Mouse (Mus musculus) retina, adult 2 months (tissue): Measurements from ENCODE around the gene Gm5415.
"Not testable (repeated sequence)": the region's sequence is repeated elsewhere in the genome, so short reads cannot be mapped to it uniquely, and the experiment has no call there.

Experiments
- DNase-seq: peaks from one replicate; pipeline ENCODE4 v3.0.0-alpha.2; 2012; ENCODE audit warnings: low read depth, low spot score

The Gm5415 gene

GRCm38 (mm10) chr1:32547194-32547593 lies at the start of gene Gm5415:
TSS of gene Gm5415 (minus strand) at chr1:32547294.
- DNase-seq, result not testable (repeated sequence)

- no peak for DNase-seq
Measured at GRCm38 (mm10) chr1:32568901-32569300, 21.8 kb upstream of the Gm5415 start.

GRCm38 (mm10) chr1:32553925-32554324 lies 6.8 kb upstream of the Gm5415 start:
- DNase-seq, result no peak

GRCm38 (mm10) chr1:32553459-32553858 lies 6.4 kb upstream of the Gm5415 start:
- no peak for DNase-seq

GRCm38 (mm10) chr1:32503381-32503780 lies 43.7 kb downstream of the Gm5415 start:
- DNase-seq, result no peak
